Mouse (Mus musculus) cerebellum, adult 2 months (tissue): ENCODE measurements at regions not wholly inside any gene's neighbourhood (a gene's known extent, or its start where the extent isn't known, plus 50 kb on each side); places are given as distances from the start of the nearest gene placed in this dataset.

Experiments used
- CTCF ChIP-seq: fragments of 200-500 bp; IDR thresholded peaks from 2 replicates; pipeline ENCODE4 v1.5.1; 2011; ENCODE audit warnings: low read depth, mild to moderate bottlenecking, control low read depth, low read length, moderate library complexity, borderline replicate concordance; ENCODE audit not compliant: insufficient read depth
- POLR2A ChIP-seq: fragments of 200-500 bp; IDR thresholded peaks from 2 replicates; pipeline ENCODE4 v1.6.1; 2011; ENCODE audit warnings: low read length, control low read depth, borderline replicate concordance; ENCODE audit not compliant: insufficient read depth

GRCm38 (mm10) chr6:67104205-67104604, 66.9 kb upstream of the Gadd45a start:
- no peak for TF ChIP-seq CTCF
- no peak for TF ChIP-seq POLR2A
